Mouse (Mus musculus) right cerebral cortex, adult 18-20 months (tissue): ENCODE results near the gene Prrc2a.
A peak's percentile ranks its signal among the peaks of the same experiment; 100 is the strongest.

Experiments used
- DNase-seq: peaks from one replicate; pipeline ENCODE4 v3.0.0; 2022; ENCODE audit warnings: mixed read lengths

Gene Prrc2a

GRCm38 (mm10) chr17:35164568-35165450, at the start of gene Prrc2a:
Gene Prrc2a, minus strand, starts transcription at chr17:35164897.
- DNase-seq = peak; percentile 99

- no peak for DNase-seq
Measured at GRCm38 (mm10) chr17:35213071-35213470, 48.4 kb upstream of the Prrc2a start.

- no peak for DNase-seq
Measured at GRCm38 (mm10) chr17:35210593-35210992, 45.9 kb upstream of the Prrc2a start.

- DNase-seq = no peak
Measured at GRCm38 (mm10) chr17:35209785-35210535, 45.3 kb upstream of the Prrc2a start.

GRCm38 (mm10) chr17:35205380-35205769, 40.7 kb upstream of the Prrc2a start:
- DNase-seq = no peak

GRCm38 (mm10) chr17:35204494-35205379, 40.0 kb upstream of the Prrc2a start, which contains the start of gene Lta:
Gene Lta, minus strand, starts transcription at chr17:35205351.
- DNase-seq = no peak

- DNase-seq = no peak
Measured at GRCm38 (mm10) chr17:35202442-35202841, 37.7 kb upstream of the Prrc2a start.

GRCm38 (mm10) chr17:35201787-35202186, 37.1 kb upstream of the Prrc2a start, which contains the start of gene Tnf:
Gene Tnf, minus strand, starts transcription at chr17:35202007.
- DNase-seq = no peak

- DNase-seq = no peak
Measured at GRCm38 (mm10) chr17:35201128-35201527, 36.4 kb upstream of the Prrc2a start.

GRCm38 (mm10) chr17:35200398-35200797, 35.7 kb upstream of the Prrc2a start:
- no peak for DNase-seq

- DNase-seq = no peak
Measured at GRCm38 (mm10) chr17:35198946-35199345, 34.2 kb upstream of the Prrc2a start.

GRCm38 (mm10) chr17:35198029-35198428, 33.3 kb upstream of the Prrc2a start:
- DNase-seq = no peak

- DNase-seq = no peak
Measured at GRCm38 (mm10) chr17:35197126-35197525, 32.4 kb upstream of the Prrc2a start.

GRCm38 (mm10) chr17:35196321-35196641, 31.6 kb upstream of the Prrc2a start:
- DNase-seq = no peak

- peak; percentile 79 for DNase-seq
Measured at GRCm38 (mm10) chr17:35195631-35196320, 31.1 kb upstream of the Prrc2a start.

GRCm38 (mm10) chr17:35194844-35195630, 30.3 kb upstream of the Prrc2a start:
- no peak for DNase-seq

GRCm38 (mm10) chr17:35193881-35194843, 29.5 kb upstream of the Prrc2a start, which contains the start of gene Ltb:
Gene Ltb, plus strand, starts transcription at chr17:35194439.
- DNase-seq = no peak

- no peak for DNase-seq
Measured at GRCm38 (mm10) chr17:35192924-35193323, 28.2 kb upstream of the Prrc2a start.

- no peak for DNase-seq
Measured at GRCm38 (mm10) chr17:35191723-35192122, 27.0 kb upstream of the Prrc2a start.

GRCm38 (mm10) chr17:35190096-35190495, 25.4 kb upstream of the Prrc2a start:
- no peak for DNase-seq
